Mouse (Mus musculus): ENCODE data around the gene Fuz. TPM values are rescaled to one million over a fixed set of nuclear protein-coding genes. Genes with fewer than 3 reads are reported as not detected.

Fuz gene
- 10 to 100 TPM; 10.7 to 10.8 TPM for total RNA-seq (2021)

GRCm38 (mm10) chr7:44895593-44896434 is at the start of gene Fuz:
Fuz (plus strand) TSS chr7:44896079.
- peak; percentile 92 for DNase-seq

- no peak for DNase-seq
Observed at GRCm38 (mm10) chr7:44846804-44847203, 49.1 kb upstream of the Fuz start.

- DNase-seq: no peak
Observed at GRCm38 (mm10) chr7:44847772-44848171, 48.1 kb upstream of the Fuz start.

GRCm38 (mm10) chr7:44848561-44849415 is 47.1 kb upstream of the Fuz start, which contains the start of the genes Akt1s1 and Tbc1d17:
Akt1s1 (plus strand) TSS chr7:44848991.
Tbc1d17 (minus strand) TSS chr7:44849079.
- DNase-seq: peak; percentile 99

- peak; percentile 93 for DNase-seq
Observed at GRCm38 (mm10) chr7:44849416-44850111, 46.3 kb upstream of the Fuz start.

GRCm38 (mm10) chr7:44850146-44850545 is 45.7 kb upstream of the Fuz start:
- DNase-seq: peak; percentile 82

GRCm38 (mm10) chr7:44850789-44851624 is 44.9 kb upstream of the Fuz start:
- no peak for DNase-seq

GRCm38 (mm10) chr7:44851625-44852234 is 44.1 kb upstream of the Fuz start:
- no peak for DNase-seq

- DNase-seq: no peak
Observed at GRCm38 (mm10) chr7:44852259-44853027, 43.4 kb upstream of the Fuz start.

- DNase-seq: no peak
Observed at GRCm38 (mm10) chr7:44853065-44853464, 42.8 kb upstream of the Fuz start.

- peak; percentile 32 for DNase-seq
Observed at GRCm38 (mm10) chr7:44853596-44854355, 42.1 kb upstream of the Fuz start.

GRCm38 (mm10) chr7:44854356-44855031 is 41.4 kb upstream of the Fuz start:
- DNase-seq: peak; percentile 88

GRCm38 (mm10) chr7:44855036-44855435 is 40.8 kb upstream of the Fuz start:
- no peak for DNase-seq

GRCm38 (mm10) chr7:44856265-44856916 is 39.5 kb upstream of the Fuz start:
- DNase-seq: no peak

GRCm38 (mm10) chr7:44857042-44857552 is 38.8 kb upstream of the Fuz start, which contains the start of gene Pnkp:
Pnkp (plus strand) TSS chr7:44857139.
- DNase-seq: peak; percentile 87

- no peak for DNase-seq
Observed at GRCm38 (mm10) chr7:44857905-44858304, 38.0 kb upstream of the Fuz start.

GRCm38 (mm10) chr7:44859896-44860295 is 36.0 kb upstream of the Fuz start:
- no peak for DNase-seq
